Mouse (Mus musculus) granulocyte monocyte progenitor cell, adult 5-6 weeks (primary cell): Measurements from ENCODE around the gene Cebpzos. TPM values are rescaled to one million over a fixed set of nuclear protein-coding genes. Genes with fewer than 3 reads are reported as not detected.

Experiments
- ATAC-seq: replicated peaks from 2 replicates; pipeline ENCODE4 v1.8.0; 2016; ENCODE audit warnings: mild to moderate bottlenecking, moderate TSS enrichment, inconsistent platforms; ENCODE audit not compliant: poor library complexity, severe bottlenecking
- total RNA-seq, 2 experiments: library from RNA; stranded (forward) in 1 of 2; stranded (reverse) in 1 of 2; fragments of 200-712, 200-1000 nt in 1 of 2; fragments of >200 nt in 1 of 2; fragmentation: Nextera tagmentation in 1 of 2; gene quantifications; 2 replicates each; pipeline ENCODE4 v1.2.3; 2014 to 2017

Gene Cebpzos
- total RNA-seq, 2 experiments from 2014 or later: 31.0 to 53.7 TPM

GRCm38 (mm10) chr17:78936466-78937228 lies 20.3 kb downstream of the Cebpzos start, which contains the start of the genes Cebpz and Ndufaf7:
Gene Cebpz (minus strand): TSS chr17:78937066.
Gene Ndufaf7 (plus strand): TSS chr17:78937136.
- peak; percentile 89 for ATAC-seq

- ATAC-seq: no peak
Observed at GRCm38 (mm10) chr17:78937229-78937853, 21.0 kb downstream of the Cebpzos start.

GRCm38 (mm10) chr17:78938927-78939326 lies 22.6 kb downstream of the Cebpzos start:
- ATAC-seq: peak; percentile 68

GRCm38 (mm10) chr17:78942579-78942978 lies 26.3 kb downstream of the Cebpzos start:
- no peak for ATAC-seq

- ATAC-seq: peak; percentile 42; the same call in 1 of the 2 replicates
Observed at GRCm38 (mm10) chr17:78951225-78951624, 34.9 kb downstream of the Cebpzos start.

GRCm38 (mm10) chr17:78952070-78952469 lies 35.8 kb downstream of the Cebpzos start:
- no peak for ATAC-seq

GRCm38 (mm10) chr17:78953240-78953639 lies 36.9 kb downstream of the Cebpzos start:
- no peak for ATAC-seq

- ATAC-seq: no peak
Observed at GRCm38 (mm10) chr17:78959473-78959872, 43.2 kb downstream of the Cebpzos start.

GRCm38 (mm10) chr17:78964387-78964786 lies 48.1 kb downstream of the Cebpzos start:
- ATAC-seq: no peak

- peak; percentile 96 for ATAC-seq
Observed at GRCm38 (mm10) chr17:78966092-78966883, 50.0 kb downstream of the Cebpzos start.

- no peak for ATAC-seq
Observed at GRCm38 (mm10) chr17:78968500-78968899, 52.2 kb downstream of the Cebpzos start.

Other genes starting within 250 kb of the Cebpzos start
- gene Strn, start 179.3 kb upstream of the Cebpzos start, total RNA-seq (2014; fragmentation: Nextera tagmentation): 12.9 and 17.9 TPM in 2 replicates
- gene Strn, start 179.3 kb upstream of the Cebpzos start, total RNA-seq (2017): 31.3 and 34.9 TPM in 2 replicates
- gene Heatr5b, start 81.1 kb upstream of the Cebpzos start, total RNA-seq (2014; fragmentation: Nextera tagmentation): 20.3 and 21.0 TPM in 2 replicates
- gene Heatr5b, start 81.1 kb upstream of the Cebpzos start, total RNA-seq (2017): 16.0 and 19.7 TPM in 2 replicates
- 11.1 and 12.5 TPM in 2 replicates for gene Gpatch11, start 80.9 kb upstream of the Cebpzos start, total RNA-seq (2014; fragmentation: Nextera tagmentation)
- gene Gpatch11, start 80.9 kb upstream of the Cebpzos start, total RNA-seq (2017): 17.7 and 25.9 TPM in 2 replicates
- gene Eif2ak2, start 33.9 kb upstream of the Cebpzos start, total RNA-seq (2014; fragmentation: Nextera tagmentation): 22.9 and 31.6 TPM in 2 replicates
- gene Eif2ak2, start 33.9 kb upstream of the Cebpzos start, total RNA-seq (2017): 33.2 and 44.3 TPM in 2 replicates
- not detected in 2 replicates for gene Sult6b1, start 9.5 kb upstream of the Cebpzos start, total RNA-seq (2014; fragmentation: Nextera tagmentation)
- gene Sult6b1, start 9.5 kb upstream of the Cebpzos start, total RNA-seq (2017): not detected in 2 replicates
- 61.6 and 62.4 TPM in 2 replicates for gene Cebpz, start 20.6 kb downstream of the Cebpzos start, total RNA-seq (2014; fragmentation: Nextera tagmentation)
- 124 and 206 TPM in 2 replicates for gene Cebpz, start 20.6 kb downstream of the Cebpzos start, total RNA-seq (2017)
- 47.9 and 49.7 TPM in 2 replicates for gene Ndufaf7, start 20.6 kb downstream of the Cebpzos start, total RNA-seq (2014; fragmentation: Nextera tagmentation)
- 25.9 and 34.5 TPM in 2 replicates for gene Ndufaf7, start 20.6 kb downstream of the Cebpzos start, total RNA-seq (2017)
- gene Prkd3, start 104.3 kb downstream of the Cebpzos start, total RNA-seq (2014; fragmentation: Nextera tagmentation): 44.2 and 52.7 TPM in 2 replicates
- gene Prkd3, start 104.3 kb downstream of the Cebpzos start, total RNA-seq (2017): 49.8 and 51.1 TPM in 2 replicates
- 1.1 and 4.3 TPM in 2 replicates for gene Qpct, start 135.4 kb downstream of the Cebpzos start, total RNA-seq (2014; fragmentation: Nextera tagmentation)
- gene Qpct, start 135.4 kb downstream of the Cebpzos start, total RNA-seq (2017): 0.21 and 1.6 TPM in 2 replicates